ENCODE assay signal across 20 mouse cellular contexts in genomic region chr7:87718631-87719030, GRCm38 (mm10).
DNase-seq lines count a peak whose midpoint lies in the region; TF ChIP-seq lines count a peak whose summit lies in the region.
"Had no signal": no experiment of that assay in that cellular context is flagged by ENCODE, and none has a peak within 500 bp of the region (broad histone marks: within the 10 kb centered on the region; RNA-seq: fewer than 3 reads in every experiment).

No protein-coding gene starts in this region.

- H3K4me3 ChIP-seq in left cerebral cortex, adult 2 months = no peak overlapping the region
- H3K4me3 ChIP-seq: embryonic facial prominence, embryonic 13.5 days; forebrain, embryonic 13.5 days; heart, adult 2 months; heart, embryonic 15.5 days; hindbrain, embryonic 13.5 days had no signal

- peak overlapping the region; percentile 62; the same call in 1 of the 2 replicates for H3K27ac ChIP-seq in left cerebral cortex, adult 2 months
- H3K27ac ChIP-seq: embryonic facial prominence, embryonic 13.5 days; forebrain, embryonic 13.5 days; heart, adult 2 months; heart, embryonic 15.5 days; hindbrain, embryonic 13.5 days; hindbrain, postnatal 0 days had no signal

- DNase-seq in frontal cortex, adult 2 months (ENCODE audit: extremely low spot score in 1 of 2, low spot score in 1 of 2) = peak; percentile 33 to 57
- no peak for DNase-seq in frontal cortex, postnatal 14 days (ENCODE audit: low spot score in 2 of 2)
- no peak for DNase-seq in left cerebral cortex, adult 2 months (ENCODE audit: extremely low spot score in 1 of 2, low spot score in 2 of 2)
- no peak for DNase-seq in left cerebral cortex, postnatal 10 days (ENCODE audit: extremely low spot score in 1 of 2, low spot score in 2 of 2)
- DNase-seq in Muller cell, postnatal 12 days (ENCODE audit: inconsistent ontology term) = peak; percentile 6
- DNase-seq in left cerebral cortex, postnatal 25 days (ENCODE audit: low spot score in 2 of 2) = peak; percentile 35 to 74
- no peak for DNase-seq in gastrocnemius, postnatal 10 days
- DNase-seq: adrenal gland, adult 8-10 months; adrenal gland, postnatal 36 days; cerebellum, adult 11 months; cerebellum, adult 8-10 months; cerebellum, postnatal 14 days; gastrocnemius, postnatal 14 days; heart, adult 2 months; heart, postnatal 14 days had no signal

- intact Hi-C loops in left cerebral cortex, adult 2 months (cut with DNase I) = loop anchor here (5.0 kb wide), 1 partner anchor 131 kb away; no protein-coding TSS in a partner anchor
- intact Hi-C loops in left cerebral cortex, postnatal 10 days (cut with DNase I) = no loop called here
- intact Hi-C loops in left cerebral cortex, postnatal 25 days (cut with DNase I) = no loop called here

- TF ChIP-seq CTCF in left cerebral cortex, adult 2 months (IDR thresholded peaks at IDR 0.05) = no peak

Comparison
In these comparisons a context has a peak if more than half of its experiments do, and no peak if none do; other contexts are left out.
1. DNase-seq: peak in frontal cortex, adult 2 months (2 of 2), Muller cell, postnatal 12 days (single experiment) and left cerebral cortex, postnatal 25 days (2 of 2); none in frontal cortex, postnatal 14 days (0 of 2), left cerebral cortex, adult 2 months (0 of 2), left cerebral cortex, postnatal 10 days (0 of 2) and gastrocnemius, postnatal 10 days (single experiment).